Mouse (Mus musculus) limb, embryonic 10.5 days (tissue): ENCODE results near the gene Ints1. TPM values are rescaled to one million over a fixed set of nuclear protein-coding genes. Genes with fewer than 3 reads are reported as not detected.

Experiments used
- DNase-seq: peaks from one replicate; pipeline ENCODE4 v3.0.0-alpha.2; 2017; ENCODE audit warnings: low spot score
- H3K27ac ChIP-seq: fragments of 300-500 bp; sonication (generic); 2 replicates; pipeline ENCODE4 v1.5.1; 2016; ENCODE audit warnings: mild to moderate bottlenecking
- H3K27me3 ChIP-seq: fragments of 300-500 bp; sonication (generic); 2 replicates; pipeline ENCODE4 v1.6.1; 2016; ENCODE audit warnings: low read depth, mild to moderate bottlenecking; ENCODE audit not compliant: poor library complexity, severe bottlenecking
- H3K36me3 ChIP-seq: fragments of 300-500 bp; sonication (generic); 2 replicates; pipeline ENCODE4 v1.6.1; 2016; ENCODE audit warnings: mild to moderate bottlenecking, moderate library complexity
- H3K4me1 ChIP-seq: fragments of 300-500 bp; sonication (generic); 2 replicates; pipeline ENCODE4 v1.6.1; 2016
- H3K4me3 ChIP-seq: fragments of 300-500 bp; sonication (generic); 2 replicates; pipeline ENCODE4 v1.5.1; 2016; ENCODE audit warnings: mild to moderate bottlenecking, moderate library complexity
- H3K9me3 ChIP-seq: fragments of 300-500 bp; sonication (generic); replicated peaks from 2 replicates; pipeline ENCODE4 v1.6.1; 2016; ENCODE audit warnings: mild to moderate bottlenecking
- WGBS: fragments of 180-500 bp; shearing (Covaris S2); methylation state at CpG from one replicate; pipeline ENCODE4 v1.1.7; 2016; 5-methylcytosine and 5-hydroxymethylcytosine counted together
- polyA plus RNA-seq: library from polyadenylated mRNA; unstranded; fragments of >200 nt; fragmentation: Nextera tagmentation; extraction: Ambion mirVana; gene quantifications from 2 replicates; pipeline ENCODE4 v1.2.1, GENCODE M21; 2016

The Ints1 gene
- polyA plus RNA-seq, 1 experiment from 2014 or later, result 42.5 TPM

DNA sequence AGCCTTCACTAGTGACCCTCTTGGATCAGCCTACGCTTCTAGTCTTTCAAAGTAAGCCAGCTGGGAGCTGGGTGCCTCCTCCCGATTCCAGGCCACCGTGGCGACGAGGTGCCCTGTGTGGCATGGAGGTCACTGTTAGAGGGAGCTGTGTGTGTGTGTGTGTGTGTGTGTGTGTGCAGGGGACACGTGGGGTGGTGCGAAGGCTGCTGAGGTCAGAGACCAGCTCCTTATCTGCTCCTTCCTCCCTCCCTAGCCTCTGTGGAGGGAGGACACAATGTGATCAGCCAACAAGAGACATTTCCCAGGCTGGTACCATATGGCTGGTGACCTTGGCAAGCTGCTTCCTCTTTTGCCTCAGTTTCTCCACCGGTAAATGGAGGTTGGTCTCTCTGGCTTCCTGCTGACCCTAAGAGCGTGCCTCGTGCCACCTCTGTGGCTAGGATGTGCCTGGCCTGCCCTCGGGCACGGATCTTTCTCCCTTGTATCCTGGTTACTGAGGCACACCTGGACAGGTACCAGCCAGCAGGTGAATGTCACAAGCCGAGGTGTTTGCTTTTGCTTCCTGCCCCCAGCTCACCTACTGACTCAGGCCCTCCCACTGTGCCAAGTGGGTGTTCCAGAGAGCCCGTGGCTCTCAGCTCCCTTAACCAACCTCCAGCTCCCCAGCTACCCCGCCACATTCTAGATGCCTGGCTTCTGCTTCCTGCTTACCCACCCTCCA lies 36.4 kb upstream of the Ints1 start:
- Histone ChIP-seq H3K9me3 (no peaks in the 10 kb centered on the region), H3K4me1 (peaks cover 10% of the 10 kb centered on the region), H3K4me3 (no peak overlapping the region), H3K27ac (no peak overlapping the region), H3K36me3 (no peaks in the 10 kb centered on the region), H3K27me3 (peaks cover 54% of the 10 kb centered on the region)
- no peak for DNase-seq
- WGBS, result 80% methylated on average over 15 of the region's 15 CpGs

DNA sequence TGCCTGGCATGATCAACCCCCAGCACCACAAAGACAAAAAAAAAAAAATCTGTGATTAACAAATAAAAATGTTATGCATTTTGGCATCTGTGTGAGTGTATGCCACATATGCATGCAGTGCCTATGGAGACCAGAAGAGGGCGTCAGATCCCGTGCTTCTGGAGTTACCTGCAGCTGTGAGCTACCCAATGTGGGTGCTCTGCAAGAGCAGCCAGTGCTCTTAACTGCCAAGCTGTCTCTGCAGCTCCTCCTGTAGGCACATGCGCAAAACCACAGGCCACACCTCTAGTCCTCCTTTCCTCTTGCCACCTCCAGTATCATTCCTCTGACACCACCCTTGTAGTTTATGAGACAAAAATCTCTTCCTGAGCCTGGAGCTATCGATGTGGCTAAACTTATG lies 33.9 kb upstream of the Ints1 start:
- 67% methylated on average over 4 of the region's 4 CpGs for WGBS
- Histone ChIP-seq H3K4me1 (peaks cover 12% of the 10 kb centered on the region), H3K4me3 (no peak overlapping the region), H3K36me3 (no peaks in the 10 kb centered on the region), H3K9me3 (no peaks in the 10 kb centered on the region), H3K27ac (no peak overlapping the region), H3K27me3 (peaks cover 31% of the 10 kb centered on the region)
- no peak for DNase-seq

DNA sequence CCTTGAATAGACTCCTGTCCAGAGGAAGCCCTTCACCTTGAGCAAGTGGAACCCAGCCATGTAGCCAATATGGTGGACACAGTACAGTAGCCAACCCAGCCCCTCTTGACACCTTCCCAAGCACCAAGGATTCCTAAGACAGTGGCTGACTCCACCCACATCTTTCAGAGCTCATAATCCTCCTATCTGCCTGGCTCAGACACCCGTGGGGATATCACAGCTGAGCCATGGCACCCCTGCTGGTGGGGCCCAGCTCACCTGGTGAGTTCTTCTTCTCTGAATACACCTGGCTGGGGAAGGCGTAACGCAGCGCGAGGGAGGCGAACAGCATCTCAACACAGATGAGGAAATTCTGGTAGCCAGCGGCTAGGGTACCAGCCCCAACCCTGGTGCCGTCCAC lies 30.4 kb upstream of the Ints1 start:
- no peak overlapping the region for H3K4me3 ChIP-seq
- H3K27ac ChIP-seq, result peak overlapping the region; percentile 59; the same call in 1 of the 2 replicates
- H3K36me3 ChIP-seq, result peaks cover 6% of the 10 kb centered on the region; the same call in 1 of the 2 replicates
- H3K9me3 ChIP-seq, result no peaks in the 10 kb centered on the region
- DNase-seq, result no peak
- H3K27me3 ChIP-seq, result no peaks in the 10 kb centered on the region
- WGBS, result 88% methylated on average over 8 of the region's 8 CpGs
- peaks cover 24% of the 10 kb centered on the region for H3K4me1 ChIP-seq

DNA sequence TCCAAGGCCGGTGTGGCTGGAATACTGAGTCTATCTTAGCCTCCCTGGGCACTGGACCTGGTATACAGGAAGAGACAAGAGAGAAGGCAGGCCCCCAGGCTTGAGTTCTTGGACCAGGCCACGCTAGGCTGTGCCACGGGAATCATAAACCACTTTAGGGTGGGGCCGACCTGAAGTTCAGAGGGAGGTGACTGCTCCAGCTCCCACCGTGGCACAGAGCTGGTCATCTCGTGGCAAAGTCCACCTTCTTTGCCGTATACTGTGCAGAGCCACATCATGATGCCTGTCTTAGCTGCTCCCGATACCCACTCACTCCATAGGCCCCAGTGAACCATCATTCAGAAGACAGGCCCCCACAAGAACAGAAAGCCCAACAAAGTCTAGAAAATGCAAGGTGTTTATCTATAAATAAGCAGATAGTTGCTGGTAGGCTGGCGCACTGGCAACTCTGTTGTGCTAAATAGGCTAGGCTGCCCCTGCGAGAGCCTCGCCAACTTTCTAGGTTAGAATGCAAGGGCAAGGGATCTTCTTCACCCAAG lies 29.2 kb upstream of the Ints1 start:
- 90% methylated on average over 11 of the region's 11 CpGs for WGBS
- H3K36me3 ChIP-seq, result peaks cover 18% of the 10 kb centered on the region
- H3K9me3 ChIP-seq, result no peaks in the 10 kb centered on the region
- peaks cover 24% of the 10 kb centered on the region for H3K4me1 ChIP-seq
- H3K27ac ChIP-seq, result peak overlapping the region; percentile 59
- H3K4me3 ChIP-seq, result no peak overlapping the region
- no peak for DNase-seq
- H3K27me3 ChIP-seq, result no peaks in the 10 kb centered on the region

DNA sequence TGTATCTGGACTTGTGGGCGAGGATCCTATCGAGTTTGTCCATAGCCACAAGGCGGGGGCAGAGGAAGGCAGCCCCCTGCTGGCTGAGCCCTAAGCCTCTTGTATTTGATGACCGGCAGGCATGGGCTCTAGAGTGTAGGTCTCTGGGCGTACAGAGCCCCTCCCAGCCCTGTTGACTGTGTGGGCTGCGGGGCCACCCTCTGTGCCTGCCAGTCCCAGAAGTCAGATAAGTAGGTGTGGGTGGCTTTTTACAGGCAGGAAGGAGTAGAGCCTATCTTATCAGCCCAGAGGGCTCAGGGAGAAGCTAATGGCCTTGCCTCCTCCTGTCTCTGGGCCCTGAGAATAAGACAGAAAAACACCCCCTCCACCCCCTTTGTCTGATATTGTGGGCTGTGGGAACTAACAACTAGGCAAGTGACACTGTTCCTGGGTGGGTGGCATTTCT lies 28.7 kb upstream of the Ints1 start:
- Histone ChIP-seq H3K4me3 (peak overlapping the region; percentile 18), H3K27ac (peak overlapping the region; percentile 59), H3K36me3 (peaks cover 24% of the 10 kb centered on the region), H3K27me3 (no peaks in the 10 kb centered on the region), H3K4me1 (peaks cover 24% of the 10 kb centered on the region), H3K9me3 (no peaks in the 10 kb centered on the region)
- no peak for DNase-seq
- 14% methylated on average over 6 of the region's 6 CpGs for WGBS

DNA sequence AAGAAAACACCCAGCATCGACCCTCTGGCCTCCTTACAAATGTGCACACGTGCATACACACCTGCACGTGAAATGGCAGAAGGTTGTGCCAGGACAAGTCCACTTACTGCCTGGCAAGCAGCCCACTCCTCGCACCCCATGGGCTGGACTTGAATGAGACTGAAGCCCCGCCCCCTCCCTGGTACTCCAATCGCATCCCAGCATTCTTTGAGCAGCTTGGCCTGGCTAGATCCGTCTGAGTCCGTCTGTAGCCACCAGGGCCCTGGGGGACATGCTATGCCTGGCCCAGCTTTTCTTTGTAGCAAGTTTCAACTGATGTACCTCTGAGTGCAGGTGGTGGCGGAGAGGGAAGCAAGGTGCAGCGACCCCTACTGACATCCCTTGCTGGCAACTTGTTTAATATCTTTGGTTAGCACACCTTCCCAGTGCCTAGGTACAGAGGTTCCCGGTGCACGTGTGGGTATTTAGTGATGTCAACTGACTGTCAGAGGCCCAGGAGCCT lies 28.2 kb upstream of the Ints1 start:
- Histone ChIP-seq H3K4me3 (peak overlapping the region; percentile 18), H3K9me3 (no peaks in the 10 kb centered on the region), H3K27ac (peak overlapping the region; percentile 59), H3K4me1 (peaks cover 24% of the 10 kb centered on the region), H3K27me3 (no peaks in the 10 kb centered on the region), H3K36me3 (peaks cover 24% of the 10 kb centered on the region)
- peak; percentile 72 for DNase-seq
- WGBS, result 12% methylated on average over 12 of the region's 12 CpGs

DNA sequence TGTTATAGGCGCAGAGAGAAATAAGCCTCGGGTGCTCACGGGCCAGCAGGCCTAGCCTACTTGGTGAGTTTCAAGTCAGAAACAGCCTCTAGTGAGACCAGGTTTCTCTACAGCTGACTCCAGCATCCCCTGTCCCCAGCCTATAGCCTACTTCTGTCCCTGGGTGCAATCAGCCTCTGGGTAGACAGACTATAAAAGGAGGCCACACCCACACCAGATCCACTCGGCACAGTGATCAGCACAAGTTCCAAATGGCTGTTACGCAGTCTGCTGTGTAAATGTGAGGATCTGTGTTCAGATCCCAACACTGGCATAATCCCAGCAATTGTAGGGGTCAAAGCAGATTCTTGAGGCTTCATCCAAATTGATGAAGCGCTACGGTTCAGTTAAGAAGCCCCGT lies 27.7 kb upstream of the Ints1 start:
- Histone ChIP-seq H3K27me3 (no peaks in the 10 kb centered on the region), H3K36me3 (peaks cover 24% of the 10 kb centered on the region), H3K27ac (peak overlapping the region; percentile 59; the same call in 1 of the 2 replicates), H3K4me3 (no peak overlapping the region), H3K9me3 (no peaks in the 10 kb centered on the region), H3K4me1 (peaks cover 29% of the 10 kb centered on the region)
- no peak for DNase-seq
- WGBS, result 76% methylated on average over 8 of the region's 8 CpGs

DNA sequence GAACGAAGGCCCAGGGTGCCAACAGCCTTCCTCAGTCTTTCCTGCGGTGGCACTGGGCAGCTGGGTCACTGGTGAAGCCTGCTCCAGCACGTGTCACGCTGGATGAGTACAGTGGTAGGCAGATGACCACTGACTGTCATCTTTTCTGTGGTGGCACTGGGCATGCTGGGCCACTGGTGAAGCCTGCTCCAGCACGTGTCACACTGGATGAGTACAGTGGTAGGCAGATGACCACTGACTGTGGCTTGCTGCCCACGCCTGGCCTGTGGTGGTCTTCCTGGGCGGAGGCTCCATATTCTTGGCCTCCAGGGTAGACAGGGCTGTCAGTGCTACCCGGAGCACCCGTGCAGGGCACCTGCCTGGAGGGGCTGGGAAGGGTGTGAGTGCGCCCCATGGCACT lies 26.4 kb upstream of the Ints1 start:
- DNase-seq, result no peak
- no peaks in the 10 kb centered on the region for H3K27me3 ChIP-seq
- H3K36me3 ChIP-seq, result peaks cover 24% of the 10 kb centered on the region
- H3K9me3 ChIP-seq, result no peaks in the 10 kb centered on the region
- H3K4me1 ChIP-seq, result peaks cover 42% of the 10 kb centered on the region
- WGBS, result 92% methylated on average over 10 of the region's 10 CpGs
- H3K27ac ChIP-seq, result no peak overlapping the region
- H3K4me3 ChIP-seq, result no peak overlapping the region

DNA sequence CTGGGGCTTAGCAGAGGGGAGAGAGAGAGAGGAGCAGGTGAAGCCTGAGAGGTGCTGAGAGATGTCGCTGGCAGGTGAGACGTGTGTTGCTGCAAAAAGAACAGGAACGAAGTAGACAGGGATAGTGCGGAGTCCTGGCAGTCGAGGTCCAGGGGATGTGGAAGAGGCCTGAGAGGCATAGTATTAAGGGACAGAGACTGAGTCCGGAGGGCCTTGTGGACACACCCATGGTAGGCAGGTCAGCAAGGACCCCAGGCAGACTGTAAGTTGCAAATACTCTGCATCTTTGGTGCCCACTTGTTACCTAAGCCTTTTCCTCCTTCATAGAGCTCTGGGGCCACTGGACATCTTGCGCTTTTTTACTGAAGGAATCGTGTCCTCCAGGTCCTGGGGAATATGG lies 25.8 kb upstream of the Ints1 start:
- 92% methylated on average over 8 of the region's 8 CpGs for WGBS
- H3K4me1 ChIP-seq, result peaks cover 48% of the 10 kb centered on the region
- H3K4me3 ChIP-seq, result no peak overlapping the region
- no peak overlapping the region for H3K27ac ChIP-seq
- no peak for DNase-seq
- no peaks in the 10 kb centered on the region for H3K27me3 ChIP-seq
- H3K9me3 ChIP-seq, result no peaks in the 10 kb centered on the region
- H3K36me3 ChIP-seq, result peaks cover 24% of the 10 kb centered on the region

DNA sequence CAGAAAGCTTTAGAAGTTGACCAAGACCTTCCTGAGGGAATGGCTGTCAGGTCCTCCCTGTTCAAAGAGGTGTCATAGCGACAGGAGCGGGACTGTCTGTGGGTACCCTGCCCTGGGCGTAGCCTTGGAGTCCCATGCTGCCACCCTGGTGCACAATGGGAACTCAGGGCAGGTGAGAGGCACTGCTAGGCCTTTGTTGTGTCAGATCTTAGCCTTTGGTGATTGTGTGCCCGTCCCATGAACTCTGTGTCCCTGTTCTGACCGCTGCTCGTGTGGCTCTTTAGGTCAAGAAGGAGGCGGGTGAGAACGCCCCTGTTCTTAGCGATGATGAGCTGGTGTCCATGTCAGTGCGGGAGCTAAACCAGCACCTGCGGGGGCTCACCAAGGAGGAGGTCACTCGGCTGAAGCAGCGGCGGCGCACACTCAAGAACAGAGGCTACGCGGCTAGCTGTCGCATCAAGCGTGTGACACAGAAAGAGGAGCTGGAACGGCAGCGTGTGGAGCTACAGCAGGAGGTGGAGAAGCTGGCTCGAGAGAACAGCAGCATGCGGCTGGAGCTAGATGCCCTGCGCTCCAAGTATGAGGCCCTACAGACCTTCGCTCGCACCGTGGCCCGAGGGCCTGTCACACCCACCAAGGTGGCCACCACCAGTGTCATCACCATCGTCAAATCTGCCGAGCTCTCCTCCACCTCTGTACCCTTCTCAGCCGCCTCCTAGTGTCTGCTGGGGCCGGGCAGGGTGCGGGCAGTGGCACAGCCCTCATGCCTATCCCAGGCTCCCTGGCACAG lies 24.5 kb upstream of the Ints1 start:
- H3K27me3 ChIP-seq, result no peaks in the 10 kb centered on the region
- no peaks in the 10 kb centered on the region for H3K9me3 ChIP-seq
- peaks cover 24% of the 10 kb centered on the region for H3K36me3 ChIP-seq
- DNase-seq, result no peak
- H3K4me3 ChIP-seq, result no peak overlapping the region
- 93% methylated on average over 33 of the region's 33 CpGs for WGBS
- H3K4me1 ChIP-seq, result peaks cover 57% of the 10 kb centered on the region
- H3K27ac ChIP-seq, result no peak overlapping the region

DNA sequence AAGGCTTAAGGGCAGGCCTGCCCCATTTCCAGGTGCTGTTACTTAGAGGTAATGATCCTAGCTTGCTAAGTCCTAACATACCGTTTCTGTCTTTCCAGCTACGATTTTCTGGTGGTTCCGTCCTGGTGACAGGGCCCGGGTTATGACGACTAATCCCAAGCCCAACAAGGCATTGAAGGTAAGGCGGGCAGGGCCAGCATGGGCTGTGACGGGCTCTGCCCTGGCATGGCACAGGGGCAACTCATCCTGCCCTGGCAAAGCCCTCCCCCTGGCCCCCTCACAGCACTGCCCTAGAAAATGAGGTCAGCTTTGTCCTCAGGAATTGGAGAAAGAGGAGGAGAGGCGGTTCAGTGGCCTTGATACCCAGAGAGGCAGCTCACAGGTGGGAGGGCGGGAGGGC lies 23.6 kb upstream of the Ints1 start:
- peaks cover 56% of the 10 kb centered on the region for H3K4me1 ChIP-seq
- H3K4me3 ChIP-seq, result no peak overlapping the region
- H3K27me3 ChIP-seq, result no peaks in the 10 kb centered on the region
- no peak overlapping the region for H3K27ac ChIP-seq
- H3K36me3 ChIP-seq, result peaks cover 24% of the 10 kb centered on the region
- H3K9me3 ChIP-seq, result no peaks in the 10 kb centered on the region
- no peak for DNase-seq
- WGBS, result 89% methylated on average over 9 of the region's 9 CpGs

DNA sequence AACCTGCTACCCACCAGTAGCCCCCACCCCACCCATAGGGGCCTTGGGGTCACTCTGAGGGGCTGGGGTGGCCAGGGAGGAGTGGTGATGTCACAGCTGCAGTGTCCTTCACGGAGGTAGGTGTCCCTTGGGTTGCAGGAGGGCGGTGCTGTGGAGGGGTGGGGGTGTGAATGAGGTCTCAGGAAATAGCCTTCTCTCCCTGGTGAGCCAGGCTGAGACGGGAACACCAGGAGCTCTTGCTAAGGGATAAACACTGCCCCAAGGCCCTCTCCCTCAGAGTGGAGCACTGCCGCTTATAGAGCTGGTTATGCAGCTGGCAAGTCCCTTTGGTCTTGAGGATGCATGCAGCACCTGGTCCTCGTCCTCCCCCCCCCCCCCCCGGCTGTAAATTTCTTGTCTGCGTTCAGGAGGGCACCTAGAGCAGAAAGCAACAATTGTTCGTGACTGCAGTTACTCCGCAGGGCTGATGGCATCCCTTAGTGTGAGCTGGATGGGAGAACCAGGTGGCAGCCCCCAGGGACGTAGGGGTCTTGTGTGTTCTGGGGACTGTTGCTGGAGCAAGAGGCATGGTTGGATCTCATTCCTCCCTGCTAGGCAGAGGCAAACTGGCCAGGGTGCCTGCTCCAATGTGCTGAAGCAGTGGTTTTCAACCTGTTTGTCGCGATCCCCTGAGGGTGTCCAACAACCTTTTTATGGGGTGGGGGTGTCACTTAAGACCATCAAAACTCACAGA lies 22.9 kb upstream of the Ints1 start:
- Histone ChIP-seq H3K27ac (peak overlapping the region; percentile 12; the same call in 1 of the 2 replicates), H3K36me3 (peaks cover 24% of the 10 kb centered on the region), H3K27me3 (no peaks in the 10 kb centered on the region), H3K4me3 (0 out of 2 replicates have a peak overlapping the region, but pooled peaks have one; percentile 11), H3K4me1 (peaks cover 52% of the 10 kb centered on the region), H3K9me3 (no peaks in the 10 kb centered on the region)
- no peak for DNase-seq
- WGBS, result 45% methylated on average over 12 of the region's 12 CpGs
